Mouse (Mus musculus): ENCODE measurements around the gene Gm49380. TPM values are rescaled to one million over a fixed set of nuclear protein-coding genes. Genes with fewer than 3 reads are reported as not detected.
A peak's percentile ranks its signal among the peaks of the same experiment; 100 is the strongest.

The Gm49380 gene
- polyA plus RNA-seq (2015; fragmentation: Nextera tagmentation; extraction: Ambion mirVana), result 0.19 and 0.21 TPM in 2 replicates

DNA sequence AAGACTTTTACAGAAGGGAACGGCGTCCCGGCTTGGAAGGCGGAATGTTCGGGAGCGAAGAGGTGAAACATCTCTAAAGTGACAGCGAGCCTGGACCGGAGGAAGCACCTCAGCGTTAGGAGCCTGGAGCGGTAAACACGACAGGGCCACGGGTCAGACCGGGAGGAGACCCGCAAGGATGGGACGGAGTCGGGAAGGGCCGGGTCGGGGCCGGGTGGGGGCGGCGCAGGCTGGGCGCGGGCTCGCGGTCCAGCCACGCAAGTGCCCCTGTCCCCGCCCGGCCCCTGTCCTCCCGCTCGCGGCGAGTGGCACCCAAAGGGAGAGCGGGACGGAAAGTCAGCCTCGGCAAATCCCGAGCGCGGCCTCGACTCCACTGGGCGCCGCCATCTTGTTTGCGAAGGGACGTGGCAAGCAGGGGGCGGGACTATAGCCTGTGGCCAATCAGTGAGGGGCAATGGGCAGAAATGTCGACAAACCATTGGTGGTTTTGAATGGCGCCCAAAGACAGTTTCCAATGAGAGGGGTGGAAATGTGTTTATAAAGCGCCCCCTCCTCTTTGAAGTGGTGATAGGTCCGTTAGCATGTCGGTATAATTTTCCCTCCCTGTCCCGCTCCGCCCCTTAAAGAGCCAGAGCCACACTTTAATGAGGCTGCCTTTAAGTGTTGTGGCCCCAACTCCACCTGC, at the start of gene Gm49380, which contains the start of gene Rnf26:
Gene Gm49380 (minus strand): TSS at position 396 of the 685 bp plus-strand sequence.
Gene Rnf26 (minus strand): TSS at position 413 of the 685 bp plus-strand sequence.
- peaks cover 24% of the 10 kb centered on the region for H3K4me1 ChIP-seq (ENCODE audit: control insufficient read depth, insufficient read depth, low read length)
- H3K9me3 ChIP-seq (replicated peaks; ENCODE audit: control insufficient read depth, low read length), result no peaks in the 10 kb centered on the region
- no peaks in the 10 kb centered on the region for H3K27me3 ChIP-seq (ENCODE audit: control insufficient read depth, insufficient read depth, low read length)
- peak within 1 kb of the TSS; percentile 67; the same call in 1 of the 2 replicates for H3K27ac ChIP-seq (ENCODE audit: low read length)
- H3K36me3 ChIP-seq (ENCODE audit: control insufficient read depth, insufficient read depth, low read length), result 0 out of 2 replicates have a peak, but pooled peaks cover 4% of the 10 kb centered on the region
- peak within 1 kb of the TSS; percentile 92 for H3K9ac ChIP-seq (ENCODE audit: low read length)
- H3K4me2 ChIP-seq (ENCODE audit: low read depth, low read length), result peak within 1 kb of the TSS; percentile 57
- ATAC-seq (ENCODE audit: insufficient read depth, low FRiP score), result peak; percentile 96
- peak within 1 kb of the TSS; percentile 83 for H3K4me3 ChIP-seq (replicated peaks; ENCODE audit: low read length)
- WGBS, result 0% methylated on average over 50 of the region's 51 CpGs

DNA sequence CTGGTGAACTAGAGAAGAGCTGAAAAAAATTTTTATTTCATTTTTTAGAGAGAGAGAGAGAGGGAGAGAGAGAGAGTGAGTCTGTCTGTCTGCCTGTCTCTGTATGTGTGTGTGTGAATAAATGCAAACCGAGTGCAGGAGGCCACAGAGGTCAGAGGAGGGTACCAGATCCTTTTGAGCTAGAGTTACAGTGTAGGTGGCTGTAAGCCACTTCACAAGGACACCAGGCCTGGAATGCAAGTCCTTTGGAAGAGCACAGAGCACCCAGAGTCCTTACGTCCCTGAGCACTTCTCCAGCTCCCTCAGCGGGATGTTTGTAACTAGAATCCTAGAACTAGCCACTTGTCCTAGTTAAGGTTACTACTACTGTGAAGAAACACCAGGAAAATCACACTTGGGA, 46.6 kb upstream of the Gm49380 start:
- no peak for ATAC-seq (ENCODE audit: insufficient read depth, low FRiP score)
- no peak overlapping the region for H3K27ac ChIP-seq (ENCODE audit: low read length)
- H3K9ac ChIP-seq (ENCODE audit: low read length), result no peak overlapping the region
- H3K36me3 ChIP-seq (ENCODE audit: control insufficient read depth, insufficient read depth, low read length), result peaks cover 36% of the 10 kb centered on the region
- H3K4me2 ChIP-seq (ENCODE audit: low read depth, low read length), result no peak overlapping the region
- H3K27me3 ChIP-seq (ENCODE audit: control insufficient read depth, insufficient read depth, low read length), result no peaks in the 10 kb centered on the region
- H3K4me1 ChIP-seq (ENCODE audit: control insufficient read depth, insufficient read depth, low read length), result no peaks in the 10 kb centered on the region
- H3K4me3 ChIP-seq (replicated peaks; ENCODE audit: low read length), result no peak overlapping the region
- WGBS, result 83% methylated on average over 3 of the region's 3 CpGs
- H3K9me3 ChIP-seq (replicated peaks; ENCODE audit: control insufficient read depth, low read length), result no peaks in the 10 kb centered on the region

DNA sequence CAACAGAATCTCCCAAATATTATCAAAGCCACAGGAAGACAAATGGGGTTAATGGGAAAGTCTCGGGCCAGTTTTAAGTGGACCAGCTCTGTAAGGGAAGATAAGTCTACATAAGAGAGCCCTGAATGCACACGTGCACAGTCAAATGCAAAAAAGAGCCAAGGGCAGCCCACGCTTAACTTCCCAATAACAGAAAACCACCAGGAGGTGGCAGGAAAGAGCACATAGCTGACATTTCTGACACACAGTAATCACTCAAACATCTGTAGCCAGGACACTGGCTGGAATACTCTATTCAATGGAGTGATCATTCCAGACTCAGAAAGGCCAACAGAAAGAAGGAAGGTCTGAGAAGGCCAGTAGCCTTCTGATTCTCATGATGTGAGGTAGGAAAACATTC, 34.0 kb upstream of the Gm49380 start:
- no peak overlapping the region for H3K4me3 ChIP-seq (replicated peaks; ENCODE audit: low read length)
- H3K4me2 ChIP-seq (ENCODE audit: low read depth, low read length), result no peak overlapping the region
- H3K36me3 ChIP-seq (ENCODE audit: control insufficient read depth, insufficient read depth, low read length), result peaks cover 4% of the 10 kb centered on the region; the same call in 1 of the 2 replicates
- ATAC-seq (ENCODE audit: insufficient read depth, low FRiP score), result no peak
- H3K27ac ChIP-seq (ENCODE audit: low read length), result no peak overlapping the region
- no peaks in the 10 kb centered on the region for H3K4me1 ChIP-seq (ENCODE audit: control insufficient read depth, insufficient read depth, low read length)
- WGBS, result 57% methylated on average over 3 of the region's 3 CpGs
- H3K27me3 ChIP-seq (ENCODE audit: control insufficient read depth, insufficient read depth, low read length), result no peaks in the 10 kb centered on the region
- H3K9me3 ChIP-seq (replicated peaks; ENCODE audit: control insufficient read depth, low read length), result no peaks in the 10 kb centered on the region
- H3K9ac ChIP-seq (ENCODE audit: low read length), result no peak overlapping the region

DNA sequence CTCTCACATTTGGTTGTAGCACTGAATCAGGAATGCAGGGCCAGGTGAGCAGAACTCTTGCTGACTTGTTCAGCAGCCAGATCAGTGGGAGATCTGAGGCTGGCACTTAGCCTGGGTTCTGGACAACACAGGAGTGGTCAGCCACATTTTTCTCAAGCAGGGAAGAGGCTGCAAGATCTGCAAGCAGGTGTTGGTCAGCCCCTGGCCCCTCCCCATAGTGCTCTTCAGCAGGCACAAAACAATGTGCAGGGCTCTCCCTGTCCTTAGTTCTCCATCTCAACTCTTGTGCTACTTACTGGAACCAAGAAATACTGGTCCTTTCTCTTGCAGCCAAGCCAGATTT, 31.4 kb upstream of the Gm49380 start:
- no peak overlapping the region; the same call in 1 of the 2 replicates for H3K27ac ChIP-seq (ENCODE audit: low read length)
- H3K4me3 ChIP-seq (replicated peaks; ENCODE audit: low read length), result no peak overlapping the region
- no peak overlapping the region for H3K4me2 ChIP-seq (ENCODE audit: low read depth, low read length)
- no peak overlapping the region for H3K9ac ChIP-seq (ENCODE audit: low read length)
- no peaks in the 10 kb centered on the region for H3K9me3 ChIP-seq (replicated peaks; ENCODE audit: control insufficient read depth, low read length)
- no peaks in the 10 kb centered on the region for H3K27me3 ChIP-seq (ENCODE audit: control insufficient read depth, insufficient read depth, low read length)
- 0 out of 2 replicates have a peak, but pooled peaks cover 2% of the 10 kb centered on the region for H3K4me1 ChIP-seq (ENCODE audit: control insufficient read depth, insufficient read depth, low read length)
- peaks cover 4% of the 10 kb centered on the region; the same call in 1 of the 2 replicates for H3K36me3 ChIP-seq (ENCODE audit: control insufficient read depth, insufficient read depth, low read length)
- ATAC-seq (ENCODE audit: insufficient read depth, low FRiP score), result no peak

DNA sequence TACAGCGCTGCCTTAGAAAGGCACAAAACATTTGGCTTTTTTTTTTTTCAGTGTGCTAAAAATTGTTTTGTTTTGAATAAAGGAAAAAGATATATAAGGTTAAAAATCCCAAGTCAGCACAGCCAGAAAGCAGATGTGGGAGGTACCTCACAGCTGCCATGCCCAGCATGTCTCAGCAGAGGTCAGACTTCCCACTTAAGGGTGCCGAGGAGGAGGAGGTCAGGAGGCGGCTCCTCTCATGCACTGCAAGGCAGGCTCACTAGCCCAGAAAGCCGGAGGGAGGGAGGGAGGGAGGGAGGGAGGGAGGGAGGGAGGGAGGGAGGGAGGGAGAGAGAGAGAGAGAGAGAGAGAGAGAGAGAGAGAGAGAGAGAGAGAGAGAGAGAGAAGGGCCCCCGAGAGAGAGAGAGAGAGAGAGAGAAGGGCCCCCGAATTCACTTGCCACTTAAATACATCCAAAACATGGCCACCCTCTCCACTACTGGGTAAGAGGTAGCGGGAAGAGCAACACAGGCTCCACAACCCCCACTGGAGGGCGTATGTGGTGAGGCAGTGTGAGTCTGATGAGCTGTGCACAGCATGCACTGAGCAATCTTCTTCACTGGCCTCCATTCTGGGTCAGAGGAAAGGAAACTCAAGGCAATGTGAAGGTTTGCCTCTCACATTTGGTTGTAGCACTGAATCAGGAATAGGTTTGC, 30.9 kb upstream of the Gm49380 start:
- WGBS, result 32% methylated on average over 7 of the region's 8 CpGs

DNA sequence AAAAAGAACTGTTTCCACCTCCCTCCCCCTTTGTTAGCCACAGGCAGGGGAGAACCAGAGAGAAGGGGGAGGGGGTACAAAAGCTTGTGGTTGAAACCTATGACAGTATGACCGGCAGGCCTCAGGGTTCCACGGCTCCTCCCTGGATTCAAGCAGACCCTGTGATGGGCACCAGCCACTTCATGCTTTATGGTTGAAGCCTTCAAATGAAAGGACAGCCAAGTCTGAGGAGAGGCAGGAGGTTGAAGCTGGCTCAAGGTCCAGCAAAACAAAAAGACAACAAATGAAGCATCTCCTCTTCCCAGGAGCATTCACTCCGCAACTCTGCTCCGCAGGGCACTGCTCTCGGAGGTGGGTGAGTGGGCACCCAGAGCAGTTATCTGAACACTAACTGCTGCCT, 30.1 kb upstream of the Gm49380 start:
- no peak for ATAC-seq (ENCODE audit: insufficient read depth, low FRiP score)
- Histone ChIP-seq H3K4me2 (ENCODE audit: low read depth, low read length) (no peak overlapping the region), H3K27ac (ENCODE audit: low read length) (peak overlapping the region; percentile 42; the same call in 1 of the 2 replicates), H3K36me3 (ENCODE audit: control insufficient read depth, insufficient read depth, low read length) (0 out of 2 replicates have a peak, but pooled peaks cover 4% of the 10 kb centered on the region), H3K9me3 (replicated peaks; ENCODE audit: control insufficient read depth, low read length) (no peaks in the 10 kb centered on the region), H3K4me3 (replicated peaks; ENCODE audit: low read length) (no peak overlapping the region), H3K27me3 (ENCODE audit: control insufficient read depth, insufficient read depth, low read length) (no peaks in the 10 kb centered on the region), H3K4me1 (ENCODE audit: control insufficient read depth, insufficient read depth, low read length) (0 out of 2 replicates have a peak, but pooled peaks cover 2% of the 10 kb centered on the region), H3K9ac (ENCODE audit: low read length) (no peak overlapping the region)
- WGBS, result 77% methylated on average over 5 of the region's 5 CpGs

More for the DNA sequence above, 30.9 kb upstream of the Gm49380 start:
- peak; percentile 63; the same call in 1 of the 2 replicates for ATAC-seq (ENCODE audit: insufficient read depth, low FRiP score)
- Histone ChIP-seq H3K4me1 (ENCODE audit: control insufficient read depth, insufficient read depth, low read length) (0 out of 2 replicates have a peak, but pooled peaks cover 2% of the 10 kb centered on the region), H3K9me3 (replicated peaks; ENCODE audit: control insufficient read depth, low read length) (no peaks in the 10 kb centered on the region), H3K27me3 (ENCODE audit: control insufficient read depth, insufficient read depth, low read length) (no peaks in the 10 kb centered on the region), H3K27ac (ENCODE audit: low read length) (peak overlapping the region; percentile 34; the same call in 1 of the 2 replicates), H3K36me3 (ENCODE audit: control insufficient read depth, insufficient read depth, low read length) (peaks cover 4% of the 10 kb centered on the region; the same call in 1 of the 2 replicates), H3K9ac (ENCODE audit: low read length) (no peak overlapping the region), H3K4me2 (ENCODE audit: low read depth, low read length) (no peak overlapping the region), H3K4me3 (replicated peaks; ENCODE audit: low read length) (no peak overlapping the region)

DNA sequence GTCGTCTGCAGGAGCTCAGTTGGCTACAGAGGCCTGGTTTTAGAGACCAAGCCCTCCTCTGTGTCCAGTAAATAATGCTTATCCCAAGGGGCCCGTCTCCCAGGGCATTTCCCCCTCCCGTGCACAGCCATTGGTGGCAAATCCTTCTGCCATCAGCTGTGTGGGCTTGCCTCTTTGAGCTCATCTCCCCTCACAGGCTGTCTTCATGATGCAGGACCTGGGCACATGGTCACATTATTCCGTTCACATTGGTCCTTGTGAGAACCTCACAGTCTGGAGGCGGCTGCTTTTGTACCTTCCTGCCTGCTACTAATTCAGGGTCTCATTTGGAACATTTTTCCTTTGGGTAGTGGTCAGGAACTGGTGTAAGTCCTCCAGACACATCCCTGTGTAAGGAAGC, 28.7 kb upstream of the Gm49380 start:
- WGBS, result 71% methylated on average over 5 of the region's 5 CpGs
- Histone ChIP-seq H3K4me3 (replicated peaks; ENCODE audit: low read length) (no peak overlapping the region), H3K9ac (ENCODE audit: low read length) (no peak overlapping the region), H3K4me2 (ENCODE audit: low read depth, low read length) (no peak overlapping the region), H3K9me3 (replicated peaks; ENCODE audit: control insufficient read depth, low read length) (no peaks in the 10 kb centered on the region), H3K4me1 (ENCODE audit: control insufficient read depth, insufficient read depth, low read length) (0 out of 2 replicates have a peak, but pooled peaks cover 2% of the 10 kb centered on the region), H3K27ac (ENCODE audit: low read length) (no peak overlapping the region), H3K36me3 (ENCODE audit: control insufficient read depth, insufficient read depth, low read length) (0 out of 2 replicates have a peak, but pooled peaks cover 4% of the 10 kb centered on the region), H3K27me3 (ENCODE audit: control insufficient read depth, insufficient read depth, low read length) (no peaks in the 10 kb centered on the region)
- no peak for ATAC-seq (ENCODE audit: insufficient read depth, low FRiP score)

DNA sequence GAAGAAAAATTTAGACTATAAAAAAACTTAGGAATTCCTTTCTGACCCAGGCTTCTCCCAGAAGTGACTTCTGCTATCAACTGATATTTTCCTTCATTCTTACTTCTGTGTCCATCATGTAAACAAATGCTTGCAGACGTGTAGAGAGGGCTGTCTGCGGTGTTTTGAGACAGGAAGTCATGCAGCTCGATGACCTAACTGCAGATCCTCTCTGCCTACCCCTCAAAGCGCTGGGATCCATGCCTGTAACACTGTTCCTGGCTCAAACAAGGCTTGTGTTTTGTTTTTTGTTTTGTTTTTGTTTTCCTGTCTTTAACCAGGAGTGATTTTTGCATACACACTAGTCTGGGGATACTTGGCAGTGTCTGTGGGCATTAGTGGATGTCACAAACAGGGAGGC, 24.5 kb upstream of the Gm49380 start:
- H3K4me1 ChIP-seq (ENCODE audit: control insufficient read depth, insufficient read depth, low read length), result peaks cover 25% of the 10 kb centered on the region
- no peaks in the 10 kb centered on the region for H3K9me3 ChIP-seq (replicated peaks; ENCODE audit: control insufficient read depth, low read length)
- H3K9ac ChIP-seq (ENCODE audit: low read length), result no peak overlapping the region
- no peaks in the 10 kb centered on the region for H3K36me3 ChIP-seq (ENCODE audit: control insufficient read depth, insufficient read depth, low read length)
- ATAC-seq (ENCODE audit: insufficient read depth, low FRiP score), result no peak
- 50% methylated on average over 4 of the region's 4 CpGs for WGBS
- no peaks in the 10 kb centered on the region for H3K27me3 ChIP-seq (ENCODE audit: control insufficient read depth, insufficient read depth, low read length)
- no peak overlapping the region for H3K4me2 ChIP-seq (ENCODE audit: low read depth, low read length)
- H3K4me3 ChIP-seq (replicated peaks; ENCODE audit: low read length), result no peak overlapping the region
- H3K27ac ChIP-seq (ENCODE audit: low read length), result no peak overlapping the region

Measured in stomach, embryonic 16.5 days (tissue).